In genomic region chrX:49493739-49494449, GRCm38 (mm10) we compare ENCODE assay signal across 10 mouse cellular contexts. TPM values are rescaled to one million over a fixed set of nuclear protein-coding genes. Genes with fewer than 3 reads are reported as not detected.
A peak's percentile ranks its signal among the peaks of the same experiment; 100 is the strongest.
DNase-seq lines count a peak whose midpoint lies in the region; ATAC-seq lines count a peak whose summit lies in the region.
"Had no signal": no experiment of that assay in that cellular context is flagged by ENCODE, and none has a peak within 500 bp of the region (broad histone marks: within the 10 kb centered on the region; RNA-seq: fewer than 3 reads in every experiment).

No protein-coding gene starts in this region.

- H3K27me3 ChIP-seq in kidney, embryonic 16.5 days (ENCODE audit: insufficient read depth, low read length), result peaks cover 41% of the 10 kb centered on the region
- H3K27me3 ChIP-seq in embryonic facial prominence, embryonic 15.5 days, result peaks cover 32% of the 10 kb centered on the region
- peaks cover 67% of the 10 kb centered on the region for H3K27me3 ChIP-seq in limb, embryonic 10.5 days (ENCODE audit: low read depth, poor library complexity, severe bottlenecking)
- H3K27me3 ChIP-seq in neural tube, embryonic 12.5 days (replicated peaks), result peaks cover 5% of the 10 kb centered on the region; the same call in 1 of the 2 replicates

- ATAC-seq in kidney, embryonic 16.5 days (ENCODE audit: low FRiP score, low TSS enrichment), result 0 out of 2 replicates have a peak, but pooled peaks have one; percentile 42
- ATAC-seq in embryonic facial prominence, embryonic 15.5 days (ENCODE audit: insufficient number of reproducible peaks, low FRiP score, low TSS enrichment, low read depth), result no peak
- ATAC-seq in neural tube, embryonic 12.5 days (ENCODE audit: low FRiP score, low read depth), result peak; percentile 25; the same call in 1 of the 2 replicates
- no peak for ATAC-seq in erythroid progenitor cell, adult 5-6 weeks (replicated peaks; ENCODE audit: low FRiP score, poor library complexity, severe bottlenecking)
- ATAC-seq: Patski had no signal

- H3K4me2 ChIP-seq in kidney, embryonic 16.5 days (replicated peaks; ENCODE audit: low read depth, low read length), result peak overlapping the region; percentile 51
- H3K4me2 ChIP-seq in embryonic facial prominence, embryonic 15.5 days (replicated peaks), result peak overlapping the region; percentile 49
- peak overlapping the region; percentile 62 for H3K4me2 ChIP-seq in neural tube, embryonic 12.5 days (replicated peaks)

- H3K9me3 ChIP-seq in kidney, embryonic 16.5 days (ENCODE audit: low read length), result no peaks in the 10 kb centered on the region
- H3K9me3 ChIP-seq in embryonic facial prominence, embryonic 15.5 days (replicated peaks), result no peaks in the 10 kb centered on the region
- no peaks in the 10 kb centered on the region for H3K9me3 ChIP-seq in limb, embryonic 10.5 days (replicated peaks)
- H3K9me3 ChIP-seq in neural tube, embryonic 12.5 days, result no peaks in the 10 kb centered on the region

- H3K36me3 ChIP-seq in kidney, embryonic 16.5 days (ENCODE audit: insufficient read depth, low read length), result no peaks in the 10 kb centered on the region
- no peaks in the 10 kb centered on the region for H3K36me3 ChIP-seq in embryonic facial prominence, embryonic 15.5 days
- H3K36me3 ChIP-seq in limb, embryonic 10.5 days, result no peaks in the 10 kb centered on the region
- no peaks in the 10 kb centered on the region for H3K36me3 ChIP-seq in neural tube, embryonic 12.5 days

- peak overlapping the region; percentile 38 for H3K4me3 ChIP-seq in kidney, embryonic 16.5 days (ENCODE audit: low read length)
- peak overlapping the region; percentile 29 for H3K4me3 ChIP-seq in embryonic facial prominence, embryonic 15.5 days (replicated peaks)
- peak overlapping the region; percentile 38 for H3K4me3 ChIP-seq in limb, embryonic 10.5 days
- H3K4me3 ChIP-seq in neural tube, embryonic 12.5 days, result peak overlapping the region; percentile 32

- no peak for DNase-seq in kidney, adult 18-20 months
- DNase-seq in limb, embryonic 10.5 days (ENCODE audit: low spot score), result peak; percentile 36
- DNase-seq in cerebellum, adult 9-11 months, result no peak
- no peak for DNase-seq in Muller cell, postnatal 12 days (ENCODE audit: inconsistent ontology term)

- WGBS in kidney, embryonic 16.5 days, result 25% methylated on average over 46 of the region's 46 CpGs
- whole genome bisulfite sequencing in embryonic facial prominence, embryonic 15.5 days, result 13% methylated on average over 46 of the region's 46 CpGs
- 11% methylated on average over 46 of the region's 46 CpGs for WGBS in limb, embryonic 10.5 days
- WGBS in neural tube, embryonic 12.5 days, result 19% methylated on average over 46 of the region's 46 CpGs

- no peak overlapping the region for H3K9ac ChIP-seq in kidney, embryonic 16.5 days (replicated peaks; ENCODE audit: low read length)
- no peak overlapping the region for H3K9ac ChIP-seq in embryonic facial prominence, embryonic 15.5 days
- H3K9ac ChIP-seq in neural tube, embryonic 12.5 days, result no peak overlapping the region

- H3K4me1 ChIP-seq in kidney, embryonic 16.5 days (ENCODE audit: insufficient read depth, low read length), result no peaks in the 10 kb centered on the region
- H3K4me1 ChIP-seq in embryonic facial prominence, embryonic 15.5 days, result no peaks in the 10 kb centered on the region
- H3K4me1 ChIP-seq in limb, embryonic 10.5 days, result no peaks in the 10 kb centered on the region
- no peaks in the 10 kb centered on the region for H3K4me1 ChIP-seq in neural tube, embryonic 12.5 days

- no peak overlapping the region for H3K27ac ChIP-seq in kidney, embryonic 16.5 days (ENCODE audit: low read length)
- no peak overlapping the region for H3K27ac ChIP-seq in embryonic facial prominence, embryonic 15.5 days (replicated peaks)
- H3K27ac ChIP-seq in limb, embryonic 10.5 days, result no peak overlapping the region
- no peak overlapping the region for H3K27ac ChIP-seq in neural tube, embryonic 12.5 days

RNA-seq across cellular contexts. Expression of gene Arhgap36, which starts 30.1 kb away (rescaled TPM):
- polyA plus RNA-seq in kidney, embryonic 16.5 days (2015; fragmentation: Nextera tagmentation; extraction: Ambion mirVana), result 2.9 and 3.5 TPM in 2 replicates
- polyA plus RNA-seq in embryonic facial prominence, embryonic 15.5 days (2015; fragmentation: Nextera tagmentation; extraction: Ambion mirVana), result 17.2 and 23.5 TPM in 2 replicates
- 0.34 and 0.73 TPM in 2 replicates for polyA plus RNA-seq in limb, embryonic 10.5 days (2016; fragmentation: Nextera tagmentation; extraction: Ambion mirVana)
- polyA plus RNA-seq in neural tube, embryonic 12.5 days (2016; fragmentation: Nextera tagmentation; extraction: Ambion mirVana), result 9.9 and 10.3 TPM in 2 replicates
- not detected in 2 replicates for total RNA-seq in erythroid progenitor cell, adult 5-6 weeks (2015; ENCODE audit: low replicate concordance)
- not detected in 2 replicates for total RNA-seq in erythroid progenitor cell, adult 5-6 weeks (2017; ENCODE audit: low replicate concordance)
- polyA plus RNA-seq: large intestine, adult 2 months; Patski had no signal

Comparison
In these comparisons a context has a peak if more than half of its experiments do, and no peak if none do; other contexts are left out.
1. ATAC-seq: peak in kidney, embryonic 16.5 days (single experiment) and neural tube, embryonic 12.5 days (single experiment); none in embryonic facial prominence, embryonic 15.5 days (single experiment) and erythroid progenitor cell, adult 5-6 weeks (single experiment).
2. Peak in every context shown above with its lines, with median percentiles within 50 percentile points of each other: H3K4me2 ChIP-seq and H3K4me3 ChIP-seq.